Mouse (Mus musculus) heart, adult 18-20 months (tissue): Measurements from ENCODE around the gene Rem1. TPM values are rescaled to one million over a fixed set of nuclear protein-coding genes. Genes with fewer than 3 reads are reported as not detected.

Source experiments
- DNase-seq, 2 experiments: peaks; one replicate each; pipeline ENCODE4 v3.0.0; 2021 to 2022; ENCODE audit warnings: mixed read lengths in 1 of 2
- long read RNA-seq, 2 experiments: library from polyadenylated mRNA; stranded (forward); transcript quantifications; one replicate each; pipeline ENCODE4 v2.0.0; 2021
- total RNA-seq, 2 experiments: library from RNA; stranded (reverse); gene quantifications; 2 replicates each; pipeline ENCODE4 v1.2.3; 2021

The Rem1 gene
- total RNA-seq, result 1 to 10 TPM; 3.3 to 4.7 TPM
- long read RNA-seq, experiment 1, partial matches to known transcripts, result 0 of 4 reads
- long read RNA-seq, experiment 1, other reads (novel, unspliced or antisense), result 0 of 4 reads
- long read RNA-seq, experiment 2, partial matches to known transcripts, result 0 of 4 reads
- long read RNA-seq, experiment 2, other reads (novel, unspliced or antisense), result 2 of 4 reads

- peak; percentile 65 to 69 for DNase-seq
Observed at GRCm38 (mm10) chr2:152626774-152627591, at the start of gene Rem1. Rem1 (plus strand) TSS chr2:152626951.

- no peak for DNase-seq
Observed at GRCm38 (mm10) chr2:152580107-152580506, 46.6 kb upstream of the Rem1 start, which contains the start of gene Defb19. Defb19 (minus strand) TSS chr2:152580312.

GRCm38 (mm10) chr2:152580612-152581011 is 46.1 kb upstream of the Rem1 start:
- no peak for DNase-seq

- peak in 1 of 2 experiments; percentile 22 for DNase-seq
Observed at GRCm38 (mm10) chr2:152586926-152587560, 39.7 kb upstream of the Rem1 start.

- DNase-seq, result no peak
Observed at GRCm38 (mm10) chr2:152588450-152588849, 38.3 kb upstream of the Rem1 start.

- DNase-seq, result no peak
Observed at GRCm38 (mm10) chr2:152589021-152589420, 37.7 kb upstream of the Rem1 start.

- no peak for DNase-seq
Observed at GRCm38 (mm10) chr2:152599299-152599698, 27.5 kb upstream of the Rem1 start, which contains the start of gene Defb45. Defb45 (minus strand) TSS chr2:152599399.

GRCm38 (mm10) chr2:152600076-152600475 is 26.7 kb upstream of the Rem1 start:
- no peak for DNase-seq

GRCm38 (mm10) chr2:152601275-152601960 is 25.3 kb upstream of the Rem1 start:
- no peak for DNase-seq

GRCm38 (mm10) chr2:152604057-152604456 is 22.7 kb upstream of the Rem1 start, which contains the start of gene Defb36:
Defb36 (plus strand) TSS chr2:152604327.
- peak in 1 of 2 experiments; percentile 60 for DNase-seq

- no peak for DNase-seq
Observed at GRCm38 (mm10) chr2:152607746-152608145, 19.0 kb upstream of the Rem1 start.

- DNase-seq, result no peak
Observed at GRCm38 (mm10) chr2:152608719-152609118, 18.0 kb upstream of the Rem1 start.

GRCm38 (mm10) chr2:152612193-152612592 is 14.6 kb upstream of the Rem1 start:
- no peak for DNase-seq

GRCm38 (mm10) chr2:152615563-152615962 is 11.2 kb upstream of the Rem1 start:
- DNase-seq, result peak; percentile 76 to 79

GRCm38 (mm10) chr2:152616470-152616869 is 10.3 kb upstream of the Rem1 start:
- no peak for DNase-seq

GRCm38 (mm10) chr2:152617374-152617773 is 9.4 kb upstream of the Rem1 start:
- peak in 1 of 2 experiments; percentile 26 for DNase-seq

- DNase-seq, result peak; percentile 56 to 67
Observed at GRCm38 (mm10) chr2:152620367-152621134, 6.2 kb upstream of the Rem1 start.

- no peak for DNase-seq
Observed at GRCm38 (mm10) chr2:152622151-152622550, 4.6 kb upstream of the Rem1 start.

GRCm38 (mm10) chr2:152622953-152623352 is 3.8 kb upstream of the Rem1 start, which contains the start of gene Defb25:
Defb25 (minus strand) TSS chr2:152623053.
- no peak for DNase-seq

GRCm38 (mm10) chr2:152624566-152624965 is 2.2 kb upstream of the Rem1 start:
- no peak for DNase-seq

- DNase-seq, result no peak
Observed at GRCm38 (mm10) chr2:152625256-152625655, 1.5 kb upstream of the Rem1 start.
